Mouse (Mus musculus) CH12.LX (cell line): ENCODE measurements around the gene Psme2b. TPM values are rescaled to one million over a fixed set of nuclear protein-coding genes. Genes with fewer than 3 reads are reported as not detected.
"Not testable (repeated sequence)": the region's sequence is repeated elsewhere in the genome, so short reads cannot be mapped to it uniquely, and the experiment has no call there.

Experiments
- DNase-seq: peaks from one replicate; pipeline ENCODE4 v3.0.0-alpha.2; 2013; ENCODE audit errors: extremely low read depth
- H3K27ac ChIP-seq: 2 replicates; pipeline ENCODE4 v1.5.1; 2012; ENCODE audit warnings: low read depth, mild to moderate bottlenecking, control low read depth, moderate library complexity; ENCODE audit not compliant: insufficient read depth
- H3K27me3 ChIP-seq: replicated peaks from 2 replicates; pipeline ENCODE3; 2012; ENCODE audit warnings: inconsistent platforms
- H3K36me3 ChIP-seq, 2 experiments: replicated peaks in 1 of 2; 2 replicates each; pipeline versions ENCODE3 to v1.6.1; 2012; ENCODE audit warnings: inconsistent platforms in 1 of 2, low read length in 1 of 2, mild to moderate bottlenecking in 1 of 2, mixed read lengths in 1 of 2, moderate library complexity in 1 of 2; ENCODE audit not compliant: control insufficient read depth in 1 of 2, insufficient read depth in 1 of 2
- H3K4me1 ChIP-seq, 2 experiments: 2 replicates each; pipeline ENCODE4 v1.6.1; 2012; ENCODE audit warnings: inconsistent platforms in 1 of 2, moderate library complexity in 1 of 2; ENCODE audit not compliant: insufficient read depth in 2 of 2, control insufficient read depth in 1 of 2
- H3K4me2 ChIP-seq: 2 replicates; pipeline ENCODE4 v1.6.1; 2012; ENCODE audit warnings: low read depth, mild to moderate bottlenecking, control low read depth; ENCODE audit not compliant: poor library complexity, insufficient read depth, severe bottlenecking
- H3K4me3 ChIP-seq, 3 experiments: fragments of 150-350 bp in 1 of 3; sonication (generic) in 1 of 3; replicated peaks in 1 of 3; 2 replicates each; pipeline versions ENCODE3 to v1.5.1; 2011 to 2012; ENCODE audit warnings: low read depth in 2 of 3, low read length in 2 of 3, mild to moderate bottlenecking in 2 of 3, moderate library complexity in 2 of 3, control low read depth in 1 of 3, improper control_type of control experiment in 1 of 3, inconsistent platforms in 1 of 3, mixed read lengths in 1 of 3; ENCODE audit not compliant: poor library complexity in 1 of 3
- H3K79me2 ChIP-seq: replicated peaks from 2 replicates; pipeline ENCODE4 v1.6.1; 2012; ENCODE audit warnings: mild to moderate bottlenecking, moderate library complexity; ENCODE audit not compliant: control insufficient read depth, poor library complexity, insufficient read depth, severe bottlenecking; ENCODE audit errors: extremely low read depth
- H3K9ac ChIP-seq: 2 replicates; pipeline ENCODE4 v1.6.1; 2012; ENCODE audit warnings: low read depth, mild to moderate bottlenecking, control low read depth, moderate library complexity; ENCODE audit not compliant: insufficient read depth
- H3K9me3 ChIP-seq: replicated peaks from 2 replicates; pipeline ENCODE3; 2012; ENCODE audit warnings: low read length, inconsistent platforms, mixed read lengths
- dilution Hi-C: fragments of 300-500 bp; cut with MboI; formaldehyde crosslinking; loops from 2 replicates; pipeline ENCODE4 v1.14.3; 2020; ENCODE audit warnings: low sequenced_read_pairs; ENCODE audit not compliant: extremely low pct_unique_long_range_greater_than_20kb, extremely low pct_ligation_motif_present
- in situ Hi-C: fragments of 300-500 bp; cut with MboI; formaldehyde crosslinking; loops from 3 replicates; pipeline ENCODE4 v1.14.3; 2019; ENCODE audit warnings: low sequenced_read_pairs, low pct_ligation_motif_present, low pct_unique_long_range_greater_than_20kb, mixed read lengths
- polyA plus RNA-seq: library from polyadenylated mRNA; unstranded; fragments of >175 nt; gene quantifications from 2 replicates; pipeline ENCODE4 v1.2.1, GENCODE M21; 2012; ENCODE audit warnings: low read depth; ENCODE audit not compliant: insufficient read length
- total RNA-seq, 2 experiments: library from RNA; depleted of rRNA; stranded (reverse); fragments of 300-350 nt in 1 of 2; fragments of >200 nt in 1 of 2; gene quantifications; 2 replicates each; pipeline ENCODE4 v1.2.3; 2012 to 2014

Gene Psme2b
- 23.5 and 33.5 TPM in 2 replicates for total RNA-seq (2012; rRNA removed)
- 78.3 and 80.3 TPM in 2 replicates for total RNA-seq (2014; rRNA removed)
- polyA plus RNA-seq = 62.4 and 80.1 TPM in 2 replicates

DNA sequence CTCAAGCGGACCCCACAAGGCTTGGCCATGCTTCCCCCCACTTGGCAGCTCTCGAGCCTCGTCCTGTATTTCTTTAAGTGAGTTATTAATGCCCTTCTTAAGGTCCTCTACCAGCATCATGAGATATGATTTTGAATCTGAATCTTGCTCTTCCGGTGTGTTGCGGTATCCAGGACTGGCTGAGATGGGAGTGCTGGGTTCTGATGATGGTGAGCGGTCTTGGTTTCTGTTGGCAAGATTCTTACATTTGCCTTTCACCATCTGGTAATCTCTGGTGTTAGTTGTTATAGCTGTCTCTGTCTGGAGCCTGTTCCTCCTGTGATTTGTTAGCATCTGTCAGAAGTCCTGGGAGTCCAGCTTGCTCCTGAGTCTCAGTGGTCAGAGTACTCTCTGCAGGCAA lies at the start of gene Psme2b:
Psme2b (minus strand) TSS at position 101 of the 400 bp plus-strand sequence.
- dilution Hi-C loops = not testable (repeated sequence)

DNA sequence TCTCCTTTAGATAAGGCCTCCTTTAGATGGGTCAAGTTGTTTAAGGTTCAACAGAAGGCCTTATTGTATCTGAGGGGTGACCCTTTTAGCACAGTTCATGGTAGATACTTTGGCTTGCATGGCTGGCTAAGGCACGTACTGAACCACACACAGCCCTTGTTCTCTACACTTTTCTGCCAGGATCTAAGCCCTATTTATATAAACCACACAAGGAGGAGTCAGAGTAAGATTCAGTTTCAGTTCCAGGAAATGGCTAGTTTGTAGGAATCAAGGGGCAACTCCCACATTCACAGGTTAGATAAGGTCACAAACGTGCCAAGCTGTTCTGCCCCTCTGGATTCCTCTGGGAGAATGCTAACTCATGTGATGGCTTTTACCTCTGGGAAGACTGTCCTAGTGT lies 48.0 kb upstream of the Psme2b start, which contains the start of gene Tgtp1:
Tgtp1 (minus strand) TSS at position 155 of the 400 bp plus-strand sequence.
- H3K9ac ChIP-seq, in situ Hi-C loops, H3K4me2 ChIP-seq, DNase-seq, H3K4me3 ChIP-seq, H3K79me2 ChIP-seq, H3K4me1 ChIP-seq, dilution Hi-C loops, H3K27me3 ChIP-seq, H3K9me3 ChIP-seq, H3K27ac ChIP-seq, H3K36me3 ChIP-seq: not testable (repeated sequence)

More for the DNA sequence above, at the start of gene Psme2b:
- H3K27me3 ChIP-seq, H3K27ac ChIP-seq, H3K9ac ChIP-seq, H3K4me1 ChIP-seq, in situ Hi-C loops, H3K9me3 ChIP-seq, H3K4me2 ChIP-seq, DNase-seq, H3K4me3 ChIP-seq, H3K79me2 ChIP-seq, H3K36me3 ChIP-seq: not testable (repeated sequence)

DNA sequence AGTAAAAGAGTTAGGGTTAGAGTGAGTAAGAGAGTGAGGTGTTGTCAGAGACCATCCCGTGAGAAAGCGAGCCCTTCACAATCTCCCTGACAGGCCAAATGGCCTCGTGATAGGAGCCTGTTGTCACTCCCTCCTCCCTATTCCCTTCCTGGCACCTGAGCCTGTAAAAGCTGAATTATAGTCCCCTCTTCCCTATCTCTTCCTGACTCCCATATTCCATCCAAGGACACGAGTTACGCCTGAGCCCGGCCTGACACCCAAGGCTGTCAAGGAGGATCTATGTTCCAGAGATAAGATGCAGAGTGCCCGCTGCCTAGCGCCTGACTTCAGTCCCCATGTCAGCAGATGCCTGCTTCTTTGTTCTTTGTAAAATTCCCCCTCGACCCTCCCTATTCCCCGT lies 47.3 kb upstream of the Psme2b start:
- H3K36me3 ChIP-seq, H3K4me3 ChIP-seq, H3K27ac ChIP-seq, dilution Hi-C loops, H3K9ac ChIP-seq, DNase-seq, H3K4me2 ChIP-seq, H3K9me3 ChIP-seq, in situ Hi-C loops, H3K4me1 ChIP-seq, H3K79me2 ChIP-seq, H3K27me3 ChIP-seq: not testable (repeated sequence)

DNA sequence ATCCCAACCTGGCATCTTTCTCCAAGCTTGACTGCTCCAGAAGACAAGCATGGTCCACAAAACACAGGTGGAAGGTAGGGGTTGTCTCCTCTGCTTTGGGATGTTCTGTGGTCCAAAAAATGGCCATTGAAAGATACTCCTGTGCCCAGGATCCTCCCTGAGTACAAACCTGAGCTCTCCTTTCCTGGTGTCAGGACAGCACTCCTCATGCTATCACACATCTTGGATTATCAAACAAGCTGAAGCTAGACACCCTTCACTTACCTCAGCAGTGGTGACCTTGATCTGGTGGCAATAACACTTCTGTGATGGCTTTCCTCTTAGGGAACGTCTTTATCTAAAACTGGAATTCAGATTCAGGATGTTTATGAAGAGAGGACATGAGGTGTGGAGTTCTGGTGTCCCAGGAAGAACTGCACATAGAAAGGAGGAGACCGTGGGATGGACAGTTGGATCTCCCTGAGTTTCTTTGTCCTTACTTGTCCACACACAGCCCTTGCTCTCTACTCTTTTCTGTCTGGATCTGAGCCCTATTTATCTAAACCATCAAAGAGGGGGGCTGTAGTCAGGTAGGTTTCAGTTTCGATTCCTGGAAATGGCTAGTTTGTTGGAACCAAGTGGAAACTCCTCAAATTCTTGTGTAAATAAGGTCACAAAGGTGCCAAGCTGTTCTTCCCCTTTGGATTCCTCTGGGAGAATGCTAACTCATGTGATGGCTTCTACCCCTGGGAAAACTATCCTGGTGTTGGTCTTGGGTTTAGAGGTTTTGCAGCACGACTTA lies 45.9 kb upstream of the Psme2b start, which contains the start of gene Gm12185:
Gm12185 (minus strand) TSS at position 487 of the 781 bp plus-strand sequence.
- dilution Hi-C loops, H3K9me3 ChIP-seq, H3K27me3 ChIP-seq, H3K36me3 ChIP-seq, H3K4me2 ChIP-seq, H3K4me3 ChIP-seq, H3K4me1 ChIP-seq, H3K27ac ChIP-seq, in situ Hi-C loops, H3K79me2 ChIP-seq, H3K9ac ChIP-seq, DNase-seq: not testable (repeated sequence)

DNA sequence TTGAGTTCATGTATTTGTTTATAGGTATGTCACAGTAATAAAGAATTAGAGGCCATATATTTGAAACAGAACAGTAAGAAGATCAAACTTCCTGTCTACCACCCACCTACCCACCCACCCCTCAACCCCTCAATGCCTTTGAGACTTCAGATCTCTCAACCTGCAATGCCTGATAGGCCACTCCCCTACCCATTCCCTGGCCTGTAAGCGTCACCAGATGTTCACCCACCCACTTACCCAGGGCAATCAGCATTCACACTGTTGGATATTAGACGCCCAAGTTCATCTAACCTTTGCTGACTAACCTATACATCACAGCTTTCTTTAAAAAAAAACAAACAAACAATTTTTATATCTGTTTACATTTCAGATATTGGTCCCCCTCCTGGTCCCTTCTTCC lies 44.0 kb upstream of the Psme2b start:
- H3K79me2 ChIP-seq, H3K9ac ChIP-seq, H3K4me3 ChIP-seq, dilution Hi-C loops, H3K4me2 ChIP-seq, H3K4me1 ChIP-seq, H3K27me3 ChIP-seq, H3K36me3 ChIP-seq, H3K9me3 ChIP-seq, DNase-seq, in situ Hi-C loops, H3K27ac ChIP-seq: not testable (repeated sequence)

DNA sequence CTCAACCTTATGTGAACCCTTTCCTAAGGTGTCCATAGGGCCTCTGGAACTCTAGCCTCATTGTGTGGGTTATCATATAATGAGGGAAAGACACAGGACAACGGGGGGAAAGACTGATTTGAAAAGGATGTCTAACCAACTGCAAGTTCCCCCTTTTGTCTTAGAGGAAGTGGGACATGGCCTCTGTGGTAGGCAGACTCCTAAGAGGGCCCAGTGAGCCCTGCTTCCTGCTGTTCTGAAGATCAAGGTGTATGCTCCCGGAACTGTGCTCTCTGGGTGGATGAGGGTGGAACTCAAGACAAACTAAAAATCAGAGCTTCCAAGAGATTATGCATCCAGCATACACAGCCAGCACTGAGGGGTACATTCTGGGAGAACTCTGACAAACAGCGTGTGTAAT lies 42.2 kb upstream of the Psme2b start:
- DNase-seq = peak; percentile 3
- H3K79me2 ChIP-seq, H3K4me1 ChIP-seq, H3K36me3 ChIP-seq, H3K4me3 ChIP-seq, in situ Hi-C loops, H3K27me3 ChIP-seq, H3K27ac ChIP-seq, H3K9ac ChIP-seq, H3K4me2 ChIP-seq, H3K9me3 ChIP-seq, dilution Hi-C loops: not testable (repeated sequence)
